Mouse (Mus musculus): Measurements from ENCODE around the gene Sept5.

DNA sequence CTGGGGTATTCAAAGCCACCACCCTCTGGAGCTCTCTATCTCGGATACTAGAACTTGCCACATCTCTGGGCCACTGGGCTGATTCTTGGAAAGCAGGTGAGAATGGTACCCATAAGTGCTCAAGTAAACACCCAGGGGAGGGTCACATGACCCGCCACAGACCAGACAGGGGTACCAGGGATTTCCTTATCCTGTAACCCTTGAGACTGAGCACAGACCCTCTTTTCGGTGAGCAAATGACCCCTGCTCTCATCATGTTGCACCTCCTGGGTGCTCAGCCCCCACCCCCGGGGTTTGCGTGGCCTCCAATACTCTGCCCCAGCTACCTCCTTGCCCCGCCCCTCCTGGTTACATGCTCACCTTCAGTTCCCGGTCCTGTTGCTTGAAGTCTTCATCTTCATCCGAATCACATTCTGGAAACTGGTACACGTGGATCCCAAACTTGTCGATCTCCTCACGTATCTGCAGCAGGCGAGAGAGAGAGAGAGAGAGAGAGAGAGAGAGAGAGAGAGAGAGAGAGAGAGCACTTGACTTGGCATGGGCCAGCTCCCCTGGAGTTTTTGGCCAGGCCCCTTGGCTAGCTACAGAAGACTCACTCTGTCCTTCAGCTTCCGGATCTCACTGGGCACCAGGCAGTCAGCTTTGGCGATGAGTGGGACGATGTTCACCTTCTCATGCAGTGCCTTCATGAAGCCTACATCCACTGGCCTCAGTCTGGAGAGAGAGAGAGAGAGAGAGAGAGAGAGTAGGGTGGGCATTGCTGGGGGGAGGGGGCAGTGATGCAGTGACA is 5.8 kb downstream of the Sept5 start:
- no peak for TF ChIP-seq POLR2A (IDR thresholded peaks at IDR 0.05; ENCODE audit: control insufficient read depth, low read depth, low read length)
- TF ChIP-seq CTCF (IDR thresholded peaks at IDR 0.05; ENCODE audit: control insufficient read depth, insufficient read depth, insufficient replicate concordance, low read depth, low read length), result no peak
